Mouse (Mus musculus) forebrain, embryonic 13.5 days (tissue): ENCODE measurements around the gene Gm34653. TPM values are rescaled to one million over a fixed set of nuclear protein-coding genes. Genes with fewer than 3 reads are reported as not detected.
"Not testable (repeated sequence)": the region's sequence is repeated elsewhere in the genome, so short reads cannot be mapped to it uniquely, and the experiment has no call there.

ENCODE experiments used
- ATAC-seq: fragments of 200-750 bp; cut with Nextera tagmentation; 2 replicates; pipeline ENCODE4 v1.8.0; 2017
- H3K27ac ChIP-seq: fragments of 300-500 bp; sonication (generic); 2 replicates; pipeline ENCODE4 v1.5.1; 2015; ENCODE audit warnings: inconsistent platforms, mild to moderate bottlenecking, moderate library complexity
- H3K27me3 ChIP-seq: fragments of 300-500 bp; sonication (generic); 2 replicates; pipeline ENCODE4 v1.6.1; 2015; ENCODE audit warnings: mild to moderate bottlenecking, inconsistent platforms
- H3K36me3 ChIP-seq: fragments of 300-500 bp; sonication (generic); 2 replicates; pipeline ENCODE4 v1.6.1; 2015; ENCODE audit warnings: mild to moderate bottlenecking, inconsistent platforms; ENCODE audit not compliant: poor library complexity, severe bottlenecking
- H3K4me1 ChIP-seq: fragments of 300-500 bp; sonication (generic); 2 replicates; pipeline ENCODE4 v1.6.1; 2015; ENCODE audit warnings: inconsistent platforms
- H3K4me2 ChIP-seq: fragments of 300-500 bp; sonication (generic); 2 replicates; pipeline ENCODE4 v1.6.1; 2015; ENCODE audit warnings: inconsistent platforms, mild to moderate bottlenecking, moderate library complexity
- H3K4me3 ChIP-seq: fragments of 300-500 bp; sonication (generic); 2 replicates; pipeline ENCODE4 v1.5.1; 2015; ENCODE audit warnings: mild to moderate bottlenecking, inconsistent platforms
- H3K9ac ChIP-seq: fragments of 300-500 bp; sonication (generic); 2 replicates; pipeline ENCODE4 v1.6.1; 2015; ENCODE audit warnings: mild to moderate bottlenecking, inconsistent platforms
- H3K9me3 ChIP-seq: fragments of 300-500 bp; sonication (generic); replicated peaks from 2 replicates; pipeline ENCODE4 v1.6.1; 2016; ENCODE audit warnings: inconsistent platforms
- WGBS: fragments of 180-500 bp; shearing (Covaris S2); methylation state at CpG from one replicate; pipeline ENCODE4 v1.1.7; 2015; 5-methylcytosine and 5-hydroxymethylcytosine counted together
- polyA plus RNA-seq: library from polyadenylated mRNA; unstranded; fragments of >200 nt; fragmentation: Nextera tagmentation; extraction: Ambion mirVana; gene quantifications from 2 replicates; pipeline ENCODE4 v1.2.1, GENCODE M21; 2015

Gene Gm34653
- polyA plus RNA-seq, 1 experiment from 2014 or later, result not detected

DNA sequence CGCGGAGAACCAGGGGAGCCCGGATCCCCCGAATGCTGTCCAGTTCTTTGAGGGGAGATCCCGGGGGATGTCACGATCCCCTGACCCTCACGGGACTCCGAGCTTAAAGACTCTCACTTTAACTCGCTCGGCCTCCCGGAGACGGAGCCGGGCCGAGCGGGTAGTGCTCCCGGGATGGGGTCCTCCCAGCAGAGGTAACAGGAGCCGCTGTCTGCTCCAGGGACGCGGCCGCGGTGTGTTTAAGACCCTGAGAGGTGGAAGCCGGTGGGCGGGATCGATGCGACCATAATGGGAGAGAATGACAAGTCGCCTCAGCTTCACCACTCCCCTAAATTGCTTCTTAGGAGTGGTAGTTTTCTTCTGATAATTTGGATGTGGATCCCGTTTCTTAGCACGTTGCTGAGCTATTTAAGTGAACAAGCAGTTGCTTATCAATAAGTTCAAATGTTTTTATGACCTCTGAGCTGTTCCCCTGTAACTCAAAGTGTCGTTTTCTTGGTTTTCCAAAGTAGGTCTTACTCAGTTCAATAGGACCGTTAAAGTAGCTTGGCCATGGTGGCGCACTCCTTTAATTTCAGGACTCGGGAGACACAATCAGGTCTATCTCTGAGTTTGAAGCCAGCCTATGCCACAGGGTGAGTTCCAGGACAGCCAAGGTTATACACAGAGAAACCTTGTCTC lies 30.1 kb upstream of the Gm34653 start:
- peak; percentile 36; the same call in 1 of the 2 replicates for ATAC-seq
- peak overlapping the region; percentile 79 for H3K4me2 ChIP-seq
- peaks cover 16% of the 10 kb centered on the region for H3K36me3 ChIP-seq
- peaks cover 31% of the 10 kb centered on the region for H3K4me1 ChIP-seq
- H3K9ac ChIP-seq, result peak overlapping the region; percentile 79
- under 1% methylated on average over 28 of the region's 32 CpGs for WGBS
- not testable (repeated sequence) for H3K27me3 ChIP-seq, H3K9me3 ChIP-seq
- H3K4me3 ChIP-seq, result peak overlapping the region; percentile 70
- H3K27ac ChIP-seq, result peak overlapping the region; percentile 84

DNA sequence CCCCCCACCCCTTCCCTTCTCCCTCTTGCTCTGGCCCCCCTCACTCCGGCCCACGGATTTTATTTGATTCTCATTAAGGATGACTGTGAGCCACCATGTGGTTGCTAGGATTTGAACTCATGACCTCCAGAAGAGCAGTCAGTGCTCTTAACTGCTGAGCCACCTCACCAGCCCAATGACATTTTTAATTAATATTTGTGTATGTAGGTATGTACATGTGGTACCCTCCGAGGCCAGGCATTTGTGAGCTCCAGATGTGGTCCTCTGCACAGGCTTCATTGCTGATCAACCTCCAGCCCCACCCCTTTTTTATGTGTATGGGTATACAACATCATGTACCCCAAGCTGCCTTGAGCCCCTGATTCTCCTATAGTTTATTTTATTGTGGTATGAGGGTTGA lies 29.1 kb upstream of the Gm34653 start:
- Histone ChIP-seq H3K27ac (no peak overlapping the region), H3K27me3 (no peaks in the 10 kb centered on the region), H3K36me3 (peaks cover 24% of the 10 kb centered on the region), H3K4me2 (peak overlapping the region; percentile 79), H3K4me3 (peak overlapping the region; percentile 17; the same call in 1 of the 2 replicates), H3K4me1 (peaks cover 30% of the 10 kb centered on the region), H3K9ac (no peak overlapping the region), H3K9me3 (no peaks in the 10 kb centered on the region)
- no peak for ATAC-seq
- 82% methylated on average over 3 of the region's 3 CpGs for WGBS

GRCm38 (mm10) chr2:34804172-34804571 lies 28.6 kb upstream of the Gm34653 start:
- H3K9ac ChIP-seq, result no peak overlapping the region
- no peak overlapping the region for H3K27ac ChIP-seq
- no peak for ATAC-seq
- no peaks in the 10 kb centered on the region for H3K9me3 ChIP-seq
- no peaks in the 10 kb centered on the region for H3K27me3 ChIP-seq
- WGBS, result 94% methylated on average over 2 of the region's 2 CpGs
- H3K4me1 ChIP-seq, result peaks cover 26% of the 10 kb centered on the region
- peaks cover 29% of the 10 kb centered on the region for H3K36me3 ChIP-seq
- H3K4me3 ChIP-seq, result no peak overlapping the region
- H3K4me2 ChIP-seq, result peak overlapping the region; percentile 79

- peaks cover 23% of the 10 kb centered on the region for H3K4me1 ChIP-seq
- H3K4me3 ChIP-seq, result no peak overlapping the region
- no peak overlapping the region for H3K27ac ChIP-seq
- 86% methylated on average over 1 of the region's 1 CpGs for WGBS
- no peak overlapping the region for H3K4me2 ChIP-seq
- no peaks in the 10 kb centered on the region for H3K27me3 ChIP-seq
- no peaks in the 10 kb centered on the region for H3K9me3 ChIP-seq
- no peak overlapping the region for H3K9ac ChIP-seq
- peaks cover 31% of the 10 kb centered on the region for H3K36me3 ChIP-seq
- ATAC-seq, result no peak
Measured at GRCm38 (mm10) chr2:34804815-34805214, 28.0 kb upstream of the Gm34653 start.

DNA sequence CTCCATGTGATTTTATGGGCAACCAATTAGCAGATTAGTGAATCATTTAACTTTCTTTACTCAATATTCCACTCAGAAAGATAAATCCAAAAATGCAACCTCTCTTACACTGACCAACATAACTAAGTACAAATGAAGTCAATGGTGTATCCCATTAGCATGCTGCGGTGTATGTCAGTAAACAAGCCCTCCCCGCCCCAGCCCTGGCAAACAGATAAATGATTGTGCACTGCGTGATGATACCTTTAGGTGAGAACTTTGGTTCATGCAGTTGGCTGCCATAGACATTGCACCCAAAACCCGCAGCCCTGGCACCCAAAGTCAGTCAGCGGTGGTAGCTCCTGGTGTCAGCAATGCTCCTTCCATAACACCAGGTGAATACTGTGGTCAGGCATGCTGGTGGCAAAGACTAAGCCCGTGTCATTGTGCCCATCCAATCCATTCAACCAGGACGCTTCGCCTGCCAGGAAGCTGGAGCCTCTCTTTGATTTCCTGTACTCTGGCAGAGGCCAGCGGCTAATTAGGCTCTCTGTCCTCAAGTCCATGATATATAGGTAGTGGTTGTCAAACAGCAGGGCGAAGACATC lies 27.4 kb upstream of the Gm34653 start:
- ATAC-seq, result no peak
- peaks cover 19% of the 10 kb centered on the region for H3K4me1 ChIP-seq
- peaks cover 34% of the 10 kb centered on the region for H3K36me3 ChIP-seq
- H3K27ac ChIP-seq, result no peak overlapping the region
- H3K9me3 ChIP-seq, result no peaks in the 10 kb centered on the region
- WGBS, result 92% methylated on average over 10 of the region's 10 CpGs
- H3K27me3 ChIP-seq, result no peaks in the 10 kb centered on the region
- no peak overlapping the region for H3K4me2 ChIP-seq
- no peak overlapping the region for H3K9ac ChIP-seq
- no peak overlapping the region for H3K4me3 ChIP-seq

GRCm38 (mm10) chr2:34808057-34808456 lies 24.8 kb upstream of the Gm34653 start:
- no peak for ATAC-seq
- H3K4me1 ChIP-seq, result peaks cover 17% of the 10 kb centered on the region
- H3K9ac ChIP-seq, result no peak overlapping the region
- no peak overlapping the region for H3K27ac ChIP-seq
- H3K4me3 ChIP-seq, result no peak overlapping the region
- no peaks in the 10 kb centered on the region for H3K27me3 ChIP-seq
- peaks cover 58% of the 10 kb centered on the region for H3K36me3 ChIP-seq
- H3K9me3 ChIP-seq, result no peaks in the 10 kb centered on the region
- no peak overlapping the region for H3K4me2 ChIP-seq
- 91% methylated on average over 2 of the region's 2 CpGs for WGBS

DNA sequence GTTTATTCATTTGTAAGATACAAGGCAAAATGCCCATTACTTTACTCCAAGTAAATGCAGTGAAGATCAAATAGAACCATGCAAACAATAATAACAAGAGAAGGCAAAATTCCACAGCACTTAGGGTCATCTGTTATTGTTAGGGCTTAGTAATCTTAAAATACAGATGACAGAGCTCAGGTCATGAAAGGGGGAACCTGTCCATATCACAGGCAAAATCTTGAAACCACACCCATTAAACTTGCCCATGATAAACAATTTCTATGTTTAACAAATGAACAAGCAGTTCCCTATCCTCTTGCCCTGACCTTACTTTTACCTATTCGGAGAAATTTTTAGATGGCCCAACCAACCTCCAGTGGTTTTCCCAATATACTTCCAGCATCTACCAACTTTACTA lies 23.2 kb upstream of the Gm34653 start:
- Histone ChIP-seq H3K9ac (no peak overlapping the region), H3K9me3 (no peaks in the 10 kb centered on the region), H3K4me1 (peaks cover 4% of the 10 kb centered on the region; the same call in 1 of the 2 replicates), H3K4me2 (no peak overlapping the region), H3K4me3 (no peak overlapping the region), H3K27me3 (no peaks in the 10 kb centered on the region), H3K27ac (no peak overlapping the region), H3K36me3 (peaks cover 72% of the 10 kb centered on the region)
- 96% methylated on average over 1 of the region's 1 CpGs for WGBS
- ATAC-seq, result no peak

- Histone ChIP-seq H3K9ac (no peak overlapping the region), H3K27ac (no peak overlapping the region), H3K4me2 (no peak overlapping the region), H3K9me3 (no peaks in the 10 kb centered on the region), H3K27me3 (no peaks in the 10 kb centered on the region), H3K4me1 (no peaks in the 10 kb centered on the region), H3K36me3 (peaks cover 78% of the 10 kb centered on the region), H3K4me3 (no peak overlapping the region)
- 93% methylated on average over 3 of the region's 3 CpGs for WGBS
- no peak for ATAC-seq
Measured at GRCm38 (mm10) chr2:34810775-34811174, 22.0 kb upstream of the Gm34653 start.

DNA sequence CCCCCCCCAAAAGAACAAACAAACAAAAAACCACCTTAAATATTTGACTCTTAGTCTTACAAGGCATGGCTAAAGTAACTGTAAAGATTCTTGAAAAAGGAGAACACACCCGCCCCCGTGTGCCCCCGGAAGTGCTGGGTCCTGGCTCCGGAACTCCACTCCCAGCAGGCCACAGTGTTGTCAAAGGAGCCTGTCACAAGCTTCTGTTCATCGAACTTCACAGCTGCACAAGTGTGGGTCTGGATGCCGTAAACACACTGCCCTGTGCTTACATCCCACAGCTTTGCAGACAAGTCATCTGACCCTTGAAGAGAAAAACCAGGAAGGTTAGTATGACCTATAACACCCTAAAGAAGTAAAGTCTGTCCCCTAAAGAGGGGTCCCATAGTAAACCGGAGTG lies 20.1 kb upstream of the Gm34653 start:
- Histone ChIP-seq H3K36me3 (peaks cover 74% of the 10 kb centered on the region), H3K4me3 (no peak overlapping the region), H3K9me3 (no peaks in the 10 kb centered on the region), H3K27me3 (no peaks in the 10 kb centered on the region), H3K27ac (no peak overlapping the region), H3K4me1 (no peaks in the 10 kb centered on the region), H3K9ac (no peak overlapping the region), H3K4me2 (no peak overlapping the region)
- ATAC-seq, result no peak
- 91% methylated on average over 7 of the region's 7 CpGs for WGBS

DNA sequence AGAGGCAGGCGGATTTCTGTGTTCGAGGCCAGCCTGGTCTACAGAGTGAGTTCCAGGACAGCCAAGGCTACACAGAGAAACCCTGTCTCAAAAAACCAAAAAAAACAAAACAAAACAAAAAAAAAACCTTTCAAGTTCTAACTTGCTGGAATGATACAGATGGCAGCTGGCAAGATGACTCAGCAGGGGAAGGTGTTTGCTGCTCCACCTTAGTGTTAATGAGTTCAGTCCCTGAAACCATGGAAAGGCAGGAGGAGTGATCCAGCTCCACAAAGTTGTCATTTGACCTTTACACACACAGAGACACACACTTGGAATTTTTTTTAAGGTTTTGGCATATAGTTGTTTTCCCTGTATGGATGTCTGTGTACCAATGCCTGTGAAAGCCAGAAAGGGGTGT lies 16.9 kb upstream of the Gm34653 start:
- H3K36me3 ChIP-seq, result peaks cover 72% of the 10 kb centered on the region
- not testable (repeated sequence) for H3K4me3 ChIP-seq, H3K27me3 ChIP-seq, H3K27ac ChIP-seq, ATAC-seq, H3K4me2 ChIP-seq, H3K9ac ChIP-seq, H3K9me3 ChIP-seq, H3K4me1 ChIP-seq
- WGBS, result 97% methylated on average over 2 of the region's 2 CpGs

DNA sequence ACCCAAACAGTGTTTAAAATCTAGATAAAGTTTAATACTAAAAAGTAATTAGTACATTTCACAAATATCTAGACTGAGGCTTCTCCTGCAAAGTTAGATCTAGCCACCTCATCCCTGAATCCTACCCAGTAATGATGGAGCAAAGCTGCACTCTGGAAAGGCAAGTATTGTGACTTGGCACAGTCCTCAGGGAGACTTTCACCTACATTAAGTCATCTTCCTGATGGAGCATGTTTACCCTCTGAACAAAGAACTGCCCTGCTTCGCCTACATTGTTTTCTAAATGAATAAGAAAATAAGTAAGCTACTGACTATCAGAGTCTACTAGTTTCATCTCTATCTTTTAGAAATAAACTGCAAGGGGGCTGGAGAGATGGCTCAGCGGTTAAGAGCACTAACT lies 14.3 kb upstream of the Gm34653 start:
- ATAC-seq, result no peak
- Histone ChIP-seq H3K27ac (no peak overlapping the region), H3K4me3 (no peak overlapping the region), H3K9ac (no peak overlapping the region), H3K4me2 (no peak overlapping the region), H3K9me3 (no peaks in the 10 kb centered on the region), H3K4me1 (no peaks in the 10 kb centered on the region), H3K27me3 (no peaks in the 10 kb centered on the region), H3K36me3 (peaks cover 63% of the 10 kb centered on the region)
- WGBS, result 89% methylated on average over 2 of the region's 2 CpGs

DNA sequence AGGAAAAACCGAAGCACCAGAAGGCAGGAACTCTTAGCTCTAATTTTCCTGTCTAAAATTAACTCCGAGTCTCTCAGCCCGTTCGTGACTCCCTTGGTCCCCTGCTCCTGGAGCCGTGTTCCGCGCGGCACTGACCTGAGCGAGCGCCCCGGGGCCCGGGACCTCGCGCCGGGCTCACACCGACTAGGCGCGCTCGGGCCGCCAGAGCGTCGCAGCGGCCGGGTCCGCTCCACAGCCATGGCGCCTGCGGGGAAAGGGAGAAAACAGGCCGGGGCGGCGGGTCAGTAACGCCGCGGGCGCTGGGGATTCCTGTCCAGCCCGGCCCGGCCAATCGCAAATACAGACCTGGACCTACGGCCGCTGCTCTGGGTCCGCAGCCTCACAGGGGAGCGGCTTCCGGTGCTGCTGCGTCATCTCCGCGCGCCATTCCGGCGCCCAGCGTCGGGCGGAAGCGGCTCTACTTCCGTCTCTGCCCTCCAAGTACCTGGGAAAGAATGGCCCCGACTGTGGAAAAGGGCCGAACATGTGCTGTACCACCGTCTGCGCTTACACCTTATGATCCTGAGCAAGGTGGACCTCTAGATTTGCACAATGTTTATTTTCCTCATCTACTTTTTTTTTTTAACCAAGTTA lies 6.9 kb upstream of the Gm34653 start, which contains the start of gene Fbxw2:
Gene Fbxw2, minus strand, starts transcription at position 485 of the 633 bp plus-strand sequence.
- H3K4me1 ChIP-seq, result peaks cover 23% of the 10 kb centered on the region
- H3K4me2 ChIP-seq, result peak within 1 kb of the TSS; percentile 76
- H3K4me3 ChIP-seq, result peak within 1 kb of the TSS; percentile 98
- H3K9ac ChIP-seq, result peak within 1 kb of the TSS; percentile 96
- ATAC-seq, result peak; percentile 99
- H3K36me3 ChIP-seq, result peaks cover 15% of the 10 kb centered on the region
- under 1% methylated on average over 49 of the region's 57 CpGs for WGBS
- peak within 1 kb of the TSS; percentile 65 for H3K27ac ChIP-seq
- peaks cover 6% of the 10 kb centered on the region; the same call in 1 of the 2 replicates for H3K9me3 ChIP-seq
- peaks cover 17% of the 10 kb centered on the region for H3K27me3 ChIP-seq
